Mouse (Mus musculus): ENCODE measurements at regions not wholly inside any gene's neighbourhood (a gene's known extent, or its start where the extent isn't known, plus 50 kb on each side); places are given as distances from the start of the nearest gene placed in this dataset.

DNA sequence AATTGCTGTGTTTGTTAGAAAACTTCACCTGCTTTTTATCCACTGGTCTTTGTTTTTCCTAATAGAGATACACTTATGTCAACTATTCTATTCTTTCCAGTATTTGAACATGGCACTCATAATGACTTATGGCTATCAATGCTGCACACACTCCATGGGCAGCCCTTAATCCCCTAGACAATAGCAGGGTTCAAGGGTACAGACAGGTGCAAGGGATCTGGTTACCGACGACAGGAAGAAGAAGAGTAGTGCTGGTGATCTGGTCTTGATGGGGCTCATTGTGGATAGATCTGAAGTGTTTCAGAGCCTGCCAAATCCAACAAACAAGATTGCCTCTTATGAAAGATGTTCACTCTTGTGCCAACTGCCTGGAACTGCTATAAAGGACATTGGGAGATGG is 51.9 kb upstream of the Pdzrn3 start:
- TF ChIP-seq GATA1 (IDR thresholded peaks at IDR 0.05; ENCODE audit: borderline replicate concordance, low read length) (no peak), FLI1 (IDR thresholded peaks at IDR 0.05; ENCODE audit: low read length) (no peak)

All from megakaryocyte, embryonic 14.5 days (primary cell).